Mouse (Mus musculus): ENCODE data around the gene Cpne8.

Cpne8 gene

DNA sequence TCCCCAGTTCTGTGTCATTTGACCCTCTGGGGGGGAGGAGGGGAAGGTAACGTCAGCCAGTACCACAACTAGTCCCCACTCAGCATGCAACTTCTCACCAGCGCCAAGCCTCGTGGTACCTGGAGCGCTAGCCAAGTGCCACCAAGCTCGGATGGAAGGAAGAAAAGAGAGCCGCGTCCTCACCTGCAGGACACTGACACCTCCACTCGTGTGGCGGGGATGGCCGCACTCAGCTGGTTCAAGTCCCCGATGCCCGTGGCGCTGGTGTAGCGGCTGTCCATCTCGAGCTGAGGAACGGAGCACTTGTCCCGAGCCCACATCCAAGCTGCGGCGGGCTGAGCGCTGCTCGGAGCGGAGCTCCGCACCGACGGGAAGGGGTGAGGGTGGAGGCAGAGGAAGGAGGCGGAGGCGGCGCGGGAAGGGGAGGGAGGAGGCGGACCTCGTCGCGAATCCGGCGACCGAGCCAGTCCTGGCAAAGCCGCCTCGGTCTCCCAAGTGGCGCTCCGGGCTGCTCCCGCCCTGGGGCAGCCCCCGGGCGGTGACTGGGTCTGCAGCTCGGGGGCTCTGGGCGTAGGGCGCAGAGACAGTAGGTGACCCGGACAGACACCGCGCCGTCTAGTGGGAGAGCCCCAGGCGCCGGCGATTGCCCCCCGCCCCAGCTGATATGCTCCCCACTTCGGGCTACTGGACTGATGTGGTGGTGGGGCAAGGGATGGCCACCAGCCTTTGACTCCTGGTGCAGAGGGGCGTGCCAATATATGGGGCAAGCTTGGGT is at the start of gene Cpne8:
Cpne8 (minus strand) TSS at position 448 of the 775 bp plus-strand sequence.
- in situ Hi-C loops (cut with MboI, MseI), result no loop called here

DNA sequence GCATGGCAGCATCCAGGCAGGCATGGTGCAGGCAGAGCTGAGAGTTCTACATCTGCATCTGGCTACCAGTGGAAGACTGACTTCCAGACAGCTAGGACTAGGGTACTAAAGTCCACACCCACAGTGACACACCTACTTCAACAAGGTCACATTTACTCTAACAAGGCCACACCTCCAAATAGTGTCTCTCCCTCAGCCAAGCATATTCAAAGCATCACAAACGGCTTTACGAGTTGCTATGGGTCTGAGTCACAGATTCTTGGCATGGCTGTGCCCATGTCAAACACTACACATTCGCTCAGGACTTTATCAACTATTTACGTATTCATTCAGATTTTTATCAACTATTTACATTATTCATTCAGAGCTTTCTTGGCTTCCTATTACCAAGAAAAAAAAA is 38.5 kb upstream of the Cpne8 start:
- in situ Hi-C loops (cut with MboI, MseI), result no loop called here

DNA sequence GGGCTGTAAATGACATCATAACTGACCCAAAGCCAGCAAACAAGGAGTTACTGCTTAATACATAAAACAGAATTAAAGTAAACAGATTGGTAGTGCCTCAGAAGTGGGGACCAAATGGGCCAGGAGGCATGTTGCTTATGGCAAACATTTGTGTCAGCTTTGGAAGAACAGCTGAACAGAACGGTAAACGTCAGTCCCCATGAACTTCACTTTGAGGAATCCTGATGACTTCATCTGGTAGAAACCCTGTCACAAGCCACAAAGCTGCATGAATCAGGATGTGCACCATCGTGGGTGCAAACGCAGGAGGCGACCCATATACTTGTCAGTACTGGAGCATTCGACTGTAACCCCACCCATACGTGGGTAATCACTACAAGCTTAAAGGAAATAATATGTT is 30.1 kb upstream of the Cpne8 start:
- in situ Hi-C loops (cut with MboI, MseI), result no loop called here

DNA sequence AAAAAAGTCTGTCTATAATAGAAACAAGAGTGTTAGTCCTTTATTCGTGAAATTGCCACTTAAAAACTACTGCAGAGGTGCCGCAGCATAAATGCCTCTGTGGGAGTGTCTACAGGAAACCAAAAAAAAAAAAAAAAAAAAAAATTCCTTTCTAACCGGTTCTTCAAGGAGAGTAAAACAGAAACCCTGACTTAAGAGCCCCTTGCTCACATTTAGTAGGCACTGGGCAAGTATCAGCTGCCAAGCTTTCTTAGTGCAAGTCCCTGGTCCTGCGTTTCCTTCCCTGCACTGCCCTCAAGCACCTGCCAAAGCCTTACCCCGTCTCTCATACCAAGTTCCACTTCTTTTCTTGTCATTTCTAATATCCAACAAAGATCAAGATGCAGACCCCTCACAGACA is 25.1 kb upstream of the Cpne8 start:
- in situ Hi-C loops (cut with MboI, MseI), result no loop called here

DNA sequence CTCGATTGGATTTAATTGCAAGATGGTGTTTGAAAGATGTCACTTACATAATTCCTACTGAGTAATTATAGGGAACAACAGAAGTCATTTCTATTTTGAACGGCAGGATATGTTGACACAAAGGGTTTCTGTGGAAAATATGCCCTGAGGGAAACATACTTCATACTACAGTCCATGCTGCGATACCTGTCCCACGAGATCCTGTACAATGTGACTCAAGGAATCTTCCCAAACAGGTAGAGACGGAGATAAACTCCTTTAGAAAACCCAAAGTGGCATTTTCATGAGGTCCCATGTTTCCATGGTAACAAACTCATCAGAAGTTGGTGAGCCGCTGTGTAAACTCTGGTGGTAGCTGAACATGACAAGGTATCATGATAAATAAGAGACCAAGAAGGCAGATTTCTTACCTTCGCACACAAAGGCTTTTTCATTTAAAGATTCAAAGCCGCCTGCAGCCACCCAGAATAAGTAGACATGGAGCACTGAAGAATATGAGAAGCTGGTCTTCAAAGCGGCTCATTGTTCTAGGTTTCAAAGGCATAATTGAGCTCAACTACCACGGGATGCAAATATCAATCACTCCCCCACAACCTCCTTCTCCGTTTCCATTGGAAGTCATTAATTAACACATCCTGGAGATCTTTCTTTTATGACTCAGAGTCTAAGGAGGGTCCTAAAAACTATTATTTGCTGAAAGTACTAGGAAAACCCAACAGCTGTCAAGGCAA is 24.4 kb upstream of the Cpne8 start:
- in situ Hi-C loops (cut with MboI, MseI), result no loop called here

DNA sequence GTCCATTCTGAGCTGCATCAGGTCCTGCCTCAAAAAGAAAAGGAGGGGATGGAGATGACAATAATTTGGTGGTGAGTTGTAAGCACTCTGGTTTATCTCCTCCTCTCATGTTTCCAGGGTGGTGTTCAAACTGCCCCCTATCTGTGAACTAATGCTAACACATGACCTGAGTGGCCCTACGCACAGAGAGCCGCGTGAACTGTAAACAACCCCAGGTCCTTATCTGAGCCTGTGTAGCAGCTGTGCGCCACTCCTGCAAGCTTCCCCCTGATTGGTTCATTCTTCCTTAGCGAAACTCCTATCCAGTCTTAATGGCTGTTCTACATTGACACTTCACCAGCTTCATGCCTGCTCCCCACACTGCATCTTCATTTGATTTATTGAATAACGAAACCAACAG is 7.5 kb upstream of the Cpne8 start:
- in situ Hi-C loops (cut with MboI, MseI), result no loop called here

DNA sequence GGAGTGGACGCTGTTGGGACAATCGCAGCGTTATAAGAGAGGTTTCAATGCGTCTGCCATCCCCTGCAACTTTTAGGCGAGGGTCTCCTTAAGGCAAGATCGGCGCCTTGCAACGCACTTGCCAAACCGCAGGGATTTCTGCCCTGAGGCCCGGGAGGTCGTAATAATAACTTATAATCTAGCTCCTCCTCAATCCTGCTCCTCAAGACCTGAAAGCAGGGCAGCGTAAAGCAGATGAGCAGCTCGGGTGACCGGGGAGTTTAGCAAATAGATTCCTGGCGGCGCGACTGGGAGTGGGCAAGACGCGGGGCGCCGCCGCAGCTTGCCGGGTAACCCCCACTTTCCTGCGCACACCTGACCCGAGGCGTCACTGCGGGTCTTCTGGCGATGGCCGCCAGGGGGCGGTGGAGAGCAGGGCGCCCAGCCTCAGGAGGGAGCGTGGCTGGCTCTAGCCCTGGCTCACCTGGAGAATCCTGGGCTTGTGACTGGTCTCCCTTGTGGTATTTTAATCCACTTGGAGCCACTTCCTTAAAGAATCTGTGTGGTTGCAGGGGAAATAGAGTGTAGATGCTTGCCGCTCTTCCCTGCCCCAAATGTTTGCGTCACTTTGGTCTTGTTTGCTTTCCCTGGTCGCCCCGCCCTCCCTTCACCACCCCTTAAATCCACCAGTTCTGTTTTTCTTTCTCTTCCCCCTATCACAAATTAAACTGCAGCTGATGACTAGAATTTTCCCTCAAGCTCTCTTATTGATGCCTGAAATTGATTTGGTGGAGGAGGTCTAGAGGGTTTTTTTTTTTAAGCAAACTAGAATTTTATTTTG is 738 bp upstream of the Cpne8 start:
- in situ Hi-C loops (cut with MboI, MseI), result no loop called here

DNA sequence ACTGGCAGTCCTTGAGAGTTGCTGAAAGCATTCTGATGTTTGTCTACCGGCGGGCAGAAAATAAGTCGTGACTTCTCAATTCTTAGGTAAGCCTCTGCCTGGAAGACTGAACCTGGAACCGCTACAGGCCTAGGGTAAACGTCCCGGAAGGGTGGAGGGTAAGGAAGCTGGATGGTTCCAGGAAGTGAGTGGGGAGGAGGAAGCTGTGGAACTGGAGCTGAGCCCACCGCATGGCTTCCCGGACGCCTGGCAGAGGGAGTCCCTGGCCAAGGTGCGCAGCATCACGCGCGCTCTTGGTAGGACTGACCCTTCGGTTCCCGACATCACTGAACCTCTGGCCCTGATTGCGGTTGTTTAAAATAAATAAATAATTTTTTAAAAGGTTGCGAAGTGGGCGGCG is 744 bp downstream of the Cpne8 start:
- in situ Hi-C loops (cut with MboI, MseI), result no loop called here

DNA sequence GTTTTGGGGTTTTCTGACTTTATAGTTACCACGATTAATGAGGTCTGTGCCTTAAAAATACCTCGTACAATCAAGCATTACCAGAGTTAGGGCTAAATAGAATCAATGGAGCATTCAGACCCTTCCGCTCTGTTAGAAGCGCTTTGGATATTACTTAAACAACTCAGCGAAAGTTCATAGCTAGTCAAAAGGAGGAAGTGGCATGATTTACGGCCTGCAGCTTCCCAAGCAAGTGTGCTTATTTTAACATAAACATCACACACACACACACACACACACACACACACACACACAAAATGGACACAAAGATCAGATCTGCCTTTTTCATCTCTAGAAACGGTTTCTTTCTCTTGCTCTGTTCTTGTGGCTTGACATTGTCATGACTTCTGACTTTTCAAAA is 9.7 kb downstream of the Cpne8 start:
- in situ Hi-C loops (cut with MboI, MseI), result no loop called here

DNA sequence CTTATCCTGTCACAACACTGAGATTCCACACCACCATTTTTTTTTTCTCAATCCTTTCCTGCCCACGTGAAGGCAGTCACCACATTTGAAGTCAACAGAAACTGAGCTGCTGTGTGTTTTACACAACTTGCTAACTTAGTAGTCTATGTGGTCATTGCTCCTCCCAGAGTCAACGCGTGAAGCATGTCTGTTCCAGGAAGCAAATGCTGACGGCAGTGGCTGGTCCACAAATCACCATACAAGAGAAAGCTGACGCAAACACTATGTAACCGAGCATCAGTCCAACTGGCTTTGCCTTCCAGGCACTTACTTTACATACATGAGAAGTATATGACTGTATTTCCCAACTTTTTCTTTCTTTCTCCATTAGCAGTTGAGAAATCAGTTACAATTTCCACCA is 12.3 kb downstream of the Cpne8 start:
- in situ Hi-C loops (cut with MboI, MseI), result no loop called here

DNA sequence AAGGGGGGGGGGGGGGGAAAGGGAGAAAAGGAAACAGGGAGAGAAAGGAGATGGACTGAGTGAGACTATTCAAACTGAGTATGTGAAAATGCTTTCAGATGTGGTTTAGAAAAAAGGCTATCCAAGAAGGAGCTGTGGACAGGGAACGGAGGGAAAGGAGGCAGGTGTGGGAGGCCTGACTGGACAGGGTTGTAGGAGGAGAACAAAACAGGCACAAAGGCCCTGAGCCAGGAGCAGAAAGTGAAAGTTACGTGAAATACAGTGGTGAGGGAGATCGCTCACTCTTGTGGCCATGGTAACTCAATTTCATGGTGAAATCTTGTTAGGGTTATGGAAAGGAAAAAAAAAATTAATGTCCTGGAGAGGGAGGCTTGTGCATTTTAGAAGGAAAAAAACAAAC is 14.6 kb downstream of the Cpne8 start:
- in situ Hi-C loops (cut with MboI, MseI), result no loop called here

DNA sequence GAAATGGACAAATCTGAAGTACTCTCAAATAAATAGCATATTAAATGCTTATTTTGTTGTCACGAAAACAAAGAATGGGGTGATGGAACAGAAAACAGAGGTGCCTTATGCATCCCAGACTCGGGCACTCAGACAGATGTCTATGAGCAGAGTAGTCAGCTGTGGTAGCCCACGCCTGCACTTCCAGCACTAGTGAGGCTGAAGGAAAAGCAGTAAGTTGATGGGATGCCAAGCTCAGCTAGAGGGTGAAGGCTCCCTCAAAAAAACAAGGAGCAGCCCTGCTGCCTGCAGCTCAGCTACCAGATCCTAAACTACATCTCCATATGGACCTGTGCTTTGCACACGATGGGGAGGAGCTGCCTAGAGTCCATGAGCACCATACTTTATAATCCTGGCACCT is 15.6 kb downstream of the Cpne8 start:
- in situ Hi-C loops (cut with MboI, MseI), result no loop called here

DNA sequence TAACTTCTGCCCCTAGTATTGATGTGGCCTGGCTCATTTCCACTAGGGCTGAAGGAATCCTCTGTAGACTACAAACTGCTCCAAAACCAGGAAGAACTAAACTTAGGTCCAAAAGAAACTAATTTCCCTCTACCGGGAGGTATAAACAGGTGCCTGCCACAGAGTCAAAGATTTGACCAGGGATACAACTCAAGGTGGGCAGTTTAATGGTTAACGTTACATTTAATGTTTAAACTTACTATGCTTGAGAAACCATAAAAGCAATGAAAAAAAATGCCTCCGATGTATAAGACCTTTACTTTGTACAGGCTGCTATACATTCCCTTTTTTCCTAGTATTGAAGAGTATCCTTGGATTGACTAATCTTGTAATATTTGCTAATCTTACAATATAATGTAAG is 18.5 kb downstream of the Cpne8 start:
- in situ Hi-C loops (cut with MboI, MseI), result no loop called here

DNA sequence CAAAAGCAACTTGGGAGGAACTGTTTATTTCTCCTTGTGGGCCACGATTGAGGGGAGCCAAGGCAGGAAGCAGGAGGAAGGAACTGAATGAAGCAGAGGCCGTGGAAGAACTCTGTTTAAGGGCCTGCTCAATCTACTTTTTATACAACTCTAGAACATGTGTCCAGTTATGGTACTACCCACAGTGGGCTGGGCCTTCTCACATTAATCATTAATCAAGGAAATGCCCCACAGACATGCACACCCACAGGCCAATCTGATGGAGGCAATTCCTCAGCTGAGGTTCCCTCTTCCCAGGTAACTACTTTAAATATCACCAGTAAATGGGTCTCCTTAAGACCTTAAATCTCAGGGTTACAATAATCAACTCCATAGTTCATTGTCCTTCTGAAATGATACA is 21.2 kb downstream of the Cpne8 start:
- in situ Hi-C loops (cut with MboI, MseI), result no loop called here

DNA sequence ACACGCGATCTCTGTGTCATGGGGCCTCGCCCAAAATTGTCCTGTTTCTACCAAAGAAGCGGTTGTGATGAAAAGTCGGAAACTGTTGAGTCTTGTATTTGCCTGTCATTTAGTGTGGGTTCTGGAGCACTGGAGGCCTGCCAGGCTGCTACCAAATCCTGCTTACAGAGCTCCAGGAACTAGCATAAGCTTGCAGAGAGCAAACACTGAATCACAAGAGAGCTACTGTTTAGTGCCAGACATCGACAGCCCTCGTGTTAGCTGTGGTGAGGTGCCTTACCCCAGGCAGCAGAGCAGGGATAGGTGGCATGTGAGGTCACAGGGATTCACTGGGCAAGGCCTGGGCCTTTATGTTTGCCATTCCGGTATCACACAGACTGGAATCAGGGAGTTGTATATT is 22.7 kb downstream of the Cpne8 start:
- in situ Hi-C loops (cut with MboI, MseI), result no loop called here

DNA sequence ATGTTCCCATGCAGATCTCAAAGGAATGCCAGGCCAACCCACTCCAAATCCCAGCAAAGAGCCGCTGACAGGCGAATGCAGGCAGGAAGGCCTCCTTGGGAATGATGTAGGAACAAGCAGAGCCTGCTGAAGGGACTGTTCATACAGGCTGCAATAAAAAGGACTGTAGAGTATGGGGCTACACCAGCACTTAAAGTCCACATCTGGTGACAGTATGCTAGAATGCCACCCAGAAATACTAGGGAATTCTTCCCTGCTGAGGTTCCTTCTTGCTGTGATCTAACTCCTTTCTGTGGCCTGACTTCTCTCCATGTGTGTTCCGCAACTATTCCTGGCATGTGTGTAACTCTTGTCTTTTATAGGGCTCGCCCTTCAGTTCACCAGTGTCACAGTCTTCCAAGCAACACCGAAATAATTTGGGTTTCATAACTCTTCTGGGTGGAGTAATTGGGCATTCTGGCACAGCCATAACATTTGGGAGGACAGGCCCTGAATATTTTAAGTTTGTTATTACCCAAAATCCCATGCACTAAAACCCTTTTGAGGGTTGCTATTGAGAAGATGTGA is 32.1 kb downstream of the Cpne8 start:
- in situ Hi-C loops (cut with MboI, MseI), result no loop called here

DNA sequence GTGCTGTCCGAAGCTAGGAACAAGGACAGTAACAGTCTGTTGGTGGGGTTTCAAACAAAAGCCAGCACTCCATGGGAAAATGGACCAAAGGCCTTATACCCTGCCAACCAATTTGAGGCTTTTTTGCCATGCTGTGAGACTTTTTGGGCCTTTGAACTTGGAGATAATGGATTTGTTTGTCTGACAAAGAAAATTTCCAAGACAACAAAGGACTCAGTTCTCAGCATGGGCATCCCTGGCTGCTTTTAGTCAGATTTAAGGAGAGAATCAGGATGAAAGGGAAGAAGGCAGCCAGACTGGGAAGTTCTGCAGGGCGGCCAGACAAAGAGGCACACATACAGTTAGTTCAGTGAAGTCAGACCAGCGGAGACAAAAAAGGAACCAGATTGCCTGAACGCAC is 32.9 kb downstream of the Cpne8 start:
- in situ Hi-C loops (cut with MboI, MseI), result no loop called here

DNA sequence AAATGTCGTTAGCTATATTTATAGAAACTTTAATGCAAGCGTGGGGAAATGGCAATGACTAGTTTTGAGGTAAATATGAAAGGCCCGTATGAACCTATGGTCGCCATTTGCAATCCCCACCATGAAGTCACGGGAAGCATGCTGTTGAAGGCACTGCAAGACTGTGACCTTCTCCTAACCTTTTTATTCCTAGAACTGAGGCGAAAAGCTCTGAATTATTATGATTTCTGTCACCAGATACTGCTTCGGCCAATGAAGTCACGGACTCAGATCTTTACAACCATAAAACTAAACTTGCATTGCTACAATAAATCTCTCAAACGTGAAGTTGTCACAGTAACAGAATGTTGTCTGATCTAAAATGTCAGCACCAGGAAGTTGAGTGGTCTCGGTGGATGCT is 33.4 kb downstream of the Cpne8 start:
- in situ Hi-C loops (cut with MboI, MseI), result no loop called here

DNA sequence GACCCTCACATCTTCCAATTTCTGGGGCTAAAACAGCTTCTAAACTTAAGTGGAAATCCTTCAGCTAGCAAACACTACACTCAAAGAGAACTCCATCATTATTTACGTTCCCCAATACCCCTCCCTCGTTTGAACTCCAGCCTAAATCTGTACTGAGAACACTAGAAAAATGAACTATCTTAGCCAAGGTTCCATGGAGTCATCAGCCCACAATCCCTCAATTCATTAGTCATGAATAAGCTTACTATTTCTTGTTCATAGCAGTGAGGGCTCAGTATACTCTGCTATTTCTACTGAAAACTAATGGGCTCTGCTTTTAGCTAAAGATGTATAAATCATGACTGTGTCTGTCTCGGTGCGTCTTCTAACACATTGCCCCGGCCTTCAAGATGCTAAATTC is 55.0 kb downstream of the Cpne8 start:
- in situ Hi-C loops (cut with MboI, MseI), result no loop called here

DNA sequence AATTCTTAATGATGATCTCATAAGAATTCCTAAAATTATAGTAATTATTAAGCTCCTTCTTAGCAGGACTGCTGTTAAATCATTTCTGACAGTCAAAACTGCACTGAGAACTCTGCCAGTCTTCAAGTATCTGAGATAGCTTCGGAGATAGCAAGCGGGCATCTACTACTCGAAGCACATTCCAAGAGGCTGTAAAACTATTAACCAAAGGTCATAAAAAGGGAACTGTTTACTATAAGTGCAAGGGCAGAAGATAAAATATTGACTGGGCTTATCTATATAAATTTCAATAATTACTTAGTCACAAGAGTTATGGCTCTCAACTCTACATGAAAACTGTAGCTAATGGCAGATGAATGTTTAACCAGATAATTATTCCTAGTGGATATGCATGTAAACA is 57.2 kb downstream of the Cpne8 start:
- in situ Hi-C loops (cut with MboI, MseI), result no loop called here

DNA sequence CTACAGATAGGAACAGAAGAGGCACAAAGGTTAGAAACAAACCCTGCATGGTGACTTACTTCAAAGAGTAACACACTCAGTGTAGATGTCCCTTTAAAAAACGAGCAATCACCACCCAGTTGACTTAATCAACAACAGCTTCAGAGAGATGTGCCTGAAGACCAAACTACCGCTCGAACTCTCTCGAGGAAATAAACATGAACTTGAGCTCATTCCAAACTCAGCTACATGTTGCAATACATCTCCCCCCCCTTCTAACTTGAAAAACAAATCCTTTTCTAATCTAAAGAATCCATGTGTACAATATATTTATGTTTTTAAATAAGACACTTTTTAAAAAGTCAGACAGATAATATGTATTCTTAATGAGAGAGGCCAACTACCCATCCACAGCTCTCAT is 59.5 kb downstream of the Cpne8 start:
- in situ Hi-C loops (cut with MboI, MseI), result no loop called here

DNA sequence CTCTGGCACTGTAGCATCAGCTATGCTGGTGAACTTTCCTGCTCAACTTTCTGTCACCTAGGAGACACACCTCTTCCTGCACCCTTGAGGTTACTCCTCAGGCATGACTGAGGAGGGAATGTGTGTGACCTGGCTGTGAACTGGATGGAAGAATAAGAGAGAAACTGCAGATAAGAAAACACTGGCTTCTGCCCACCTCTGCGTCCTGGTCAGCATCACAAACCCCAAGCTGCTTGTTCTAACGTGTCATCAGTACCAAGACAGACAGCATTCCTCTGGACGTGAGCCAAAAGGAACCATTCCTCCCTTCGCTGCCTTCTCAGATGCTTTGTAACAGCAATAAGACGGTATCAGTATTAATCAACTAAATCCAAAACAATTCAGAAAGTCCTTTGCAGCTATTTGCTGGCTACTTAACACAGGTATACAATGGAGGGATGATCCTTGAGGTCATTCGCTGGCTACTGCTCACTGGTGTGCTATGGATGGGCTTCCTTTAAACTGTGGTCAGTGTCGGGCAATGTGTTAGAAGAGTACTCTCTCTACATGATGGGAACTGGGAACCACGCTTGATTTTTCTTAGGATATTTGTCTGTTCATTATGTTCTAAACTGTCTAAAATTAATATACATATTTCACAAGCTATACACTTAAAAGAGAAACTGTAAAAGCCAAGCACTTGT is 63.0 kb downstream of the Cpne8 start:
- in situ Hi-C loops (cut with MboI, MseI), result no loop called here
